Mouse (Mus musculus) heart, postnatal 0 days (tissue): Measurements from ENCODE around the gene Hephl1.

Experiments
- CTCF ChIP-seq: IDR thresholded peaks from 2 replicates; pipeline ENCODE4 v1.5.1; 2016; ENCODE audit warnings: antibody characterized with exemption, control low read depth, low read depth
- EP300 ChIP-seq: IDR thresholded peaks from 2 replicates; pipeline ENCODE4 v1.6.1; 2016; ENCODE audit warnings: antibody characterized with exemption, low read depth

DNA sequence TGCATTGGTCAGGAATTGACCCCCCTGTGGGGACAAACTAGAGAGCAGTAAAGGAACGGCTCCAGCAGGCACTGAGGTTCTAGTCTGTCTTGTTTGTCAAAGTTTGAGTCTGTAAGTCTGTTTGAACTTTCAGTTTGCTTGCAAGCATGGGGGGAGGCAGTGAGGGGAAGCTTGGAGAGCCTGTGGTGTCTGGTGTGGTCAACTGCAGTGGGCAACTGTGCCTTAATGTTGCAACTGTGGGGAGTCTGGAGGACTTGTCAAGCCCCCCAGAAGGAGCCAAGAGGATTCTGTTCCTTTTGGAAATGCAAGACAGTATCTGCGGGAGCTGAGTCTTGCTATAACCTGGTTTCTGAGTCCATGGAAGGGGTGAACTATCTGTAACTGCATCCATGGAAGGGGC is 4.3 kb upstream of the Hephl1 start:
- TF ChIP-seq CTCF (no peak), EP300 (no peak)
